8 mouse cellular contexts compared by ENCODE assay signal in the genomic region with DNA sequence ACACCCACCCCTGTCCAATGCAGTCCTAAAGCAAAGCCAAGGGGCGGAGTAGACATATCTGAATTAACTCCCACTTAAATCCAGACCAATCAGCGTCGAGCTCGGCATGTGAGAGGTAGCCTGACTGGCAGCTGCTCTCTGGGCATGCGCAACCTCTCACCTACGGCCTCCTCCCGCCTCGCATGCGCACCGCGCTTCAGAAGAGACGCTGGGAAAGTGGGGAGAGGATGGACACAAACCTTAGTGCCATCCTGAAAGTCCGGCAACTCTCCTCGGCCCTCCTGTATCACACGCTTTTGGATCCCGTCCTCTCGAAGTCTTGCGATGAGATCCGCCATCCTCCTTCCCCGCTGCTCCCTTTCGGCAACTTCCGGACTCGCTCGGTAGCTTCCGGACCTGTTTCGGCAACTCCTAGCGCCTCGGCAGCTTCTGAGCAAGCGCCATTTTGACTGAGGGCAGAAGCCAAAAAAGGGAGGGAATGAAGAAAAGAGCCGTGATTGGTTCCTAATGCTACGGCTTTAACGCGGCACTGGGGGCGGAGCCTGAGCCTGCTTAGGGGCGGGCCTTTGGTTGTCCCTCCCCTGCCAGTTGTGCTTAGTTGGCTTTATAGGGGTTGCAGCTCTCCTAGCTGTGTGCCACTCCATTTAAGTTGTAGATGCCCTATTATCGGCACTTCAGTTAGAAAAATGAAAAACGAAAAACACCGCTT. TPM values are rescaled to one million over a fixed set of nuclear protein-coding genes. Genes with fewer than 3 reads are reported as not detected.
DNase-seq lines count a peak whose midpoint lies in the region; ATAC-seq and TF ChIP-seq lines count a peak whose summit lies in the region.

No protein-coding gene starts in this region.

- peak overlapping the region; percentile 68 for H3K4me3 ChIP-seq in bone marrow, adult 2 months (replicated peaks; ENCODE audit: control insufficient read depth, low read depth, low read length)
- peak overlapping the region; percentile 53 for H3K4me3 ChIP-seq in embryonic facial prominence, embryonic 15.5 days (replicated peaks)
- peak overlapping the region; percentile 46 for H3K4me3 ChIP-seq in limb, embryonic 14.5 days (replicated peaks; ENCODE audit: low read length)
- peak overlapping the region; percentile 44 for H3K4me3 ChIP-seq in midbrain, postnatal 0 days (ENCODE audit: low read depth, low read length)

- no peaks in the 10 kb centered on the region for H3K9me3 ChIP-seq in embryonic facial prominence, embryonic 15.5 days (replicated peaks)
- H3K9me3 ChIP-seq in limb, embryonic 14.5 days (ENCODE audit: control insufficient read depth, low read length): no peaks in the 10 kb centered on the region
- H3K9me3 ChIP-seq in midbrain, postnatal 0 days (ENCODE audit: low read length): no peaks in the 10 kb centered on the region

- TF ChIP-seq CTCF in bone marrow, adult 2 months (IDR thresholded peaks at IDR 0.05; ENCODE audit: control insufficient read depth, insufficient read depth, low read length): no peak; the same call in 1 of the 2 replicates
- no peak; the same call in 1 of the 2 replicates for TF ChIP-seq CTCF in midbrain, postnatal 0 days (IDR thresholded peaks at IDR 0.05)

- peak; percentile 78 for ATAC-seq in embryonic facial prominence, embryonic 15.5 days (ENCODE audit: insufficient number of reproducible peaks, low FRiP score, low TSS enrichment, low read depth)
- peak; percentile 81 for ATAC-seq in limb, embryonic 14.5 days (ENCODE audit: low FRiP score, low read depth)
- ATAC-seq in midbrain, postnatal 0 days (ENCODE audit: low FRiP score): peak; percentile 89

- H3K4me2 ChIP-seq in embryonic facial prominence, embryonic 15.5 days (replicated peaks): peak overlapping the region; percentile 53
- H3K4me2 ChIP-seq in limb, embryonic 14.5 days (replicated peaks; ENCODE audit: low read depth, low read length, severe bottlenecking): peak overlapping the region; percentile 55
- H3K4me2 ChIP-seq in midbrain, postnatal 0 days (ENCODE audit: low read depth, low read length, poor library complexity, severe bottlenecking): peak overlapping the region; percentile 46

- TF ChIP-seq POLR2A in bone marrow, adult 2 months (IDR thresholded peaks at IDR 0.05; ENCODE audit: borderline replicate concordance, control insufficient read depth, low read depth, low read length): peak; percentile 73; the same call in 1 of the 2 replicates
- 0 out of 2 replicates have a peak, but pooled peaks have one; percentile 38 for TF ChIP-seq POLR2A in limb, embryonic 14.5 days (IDR thresholded peaks at IDR 0.05; ENCODE audit: borderline replicate concordance, extremely low read depth, insufficient read depth, insufficient read length)

- peak; percentile 99 for DNase-seq in 416B (ENCODE audit: low read depth)
- peak; percentile 99 for DNase-seq in heart, adult 8-10 months (ENCODE audit: low spot score)
- peak; percentile 100 for DNase-seq in kidney, adult 9 months
- peak; percentile 99 for DNase-seq in limb, embryonic 14.5 days (ENCODE audit: low spot score)
- DNase-seq in midbrain, postnatal 0 days (ENCODE audit: low spot score): peak; percentile 99
- peak; percentile 95 to 97 for DNase-seq in spleen, postnatal 14 days (ENCODE audit: low spot score in 2 of 2)

- no peaks in the 10 kb centered on the region for H3K27me3 ChIP-seq in embryonic facial prominence, embryonic 15.5 days
- H3K27me3 ChIP-seq in limb, embryonic 14.5 days (ENCODE audit: control insufficient read depth, insufficient read depth, low read length): no peaks in the 10 kb centered on the region
- no peaks in the 10 kb centered on the region for H3K27me3 ChIP-seq in midbrain, postnatal 0 days (ENCODE audit: insufficient read depth, low read length)

- 2% methylated on average over 38 of the region's 38 CpGs for WGBS in bone marrow, adult 2 months
- 2% methylated on average over 38 of the region's 38 CpGs for WGBS in embryonic facial prominence, embryonic 15.5 days
- 3% methylated on average over 38 of the region's 38 CpGs for WGBS in limb, embryonic 14.5 days
- 4% methylated on average over 38 of the region's 38 CpGs for WGBS in midbrain, postnatal 0 days

- peaks cover 16% of the 10 kb centered on the region for H3K36me3 ChIP-seq in embryonic facial prominence, embryonic 15.5 days
- peaks cover 26% of the 10 kb centered on the region for H3K36me3 ChIP-seq in limb, embryonic 14.5 days (ENCODE audit: control insufficient read depth, insufficient read depth, low read length)
- peaks cover 16% of the 10 kb centered on the region for H3K36me3 ChIP-seq in midbrain, postnatal 0 days (ENCODE audit: insufficient read depth, low read length)

- H3K27ac ChIP-seq in bone marrow, adult 2 months (ENCODE audit: control insufficient read depth, insufficient read depth, low read depth, low read length, poor library complexity): peak overlapping the region; percentile 89
- peak overlapping the region; percentile 90 for H3K27ac ChIP-seq in embryonic facial prominence, embryonic 15.5 days (replicated peaks)
- peak overlapping the region; percentile 80 for H3K27ac ChIP-seq in limb, embryonic 14.5 days (replicated peaks; ENCODE audit: low read depth, low read length)
- H3K27ac ChIP-seq in midbrain, postnatal 0 days (ENCODE audit: low read depth, low read length): peak overlapping the region; percentile 86

- peaks cover 10% of the 10 kb centered on the region for H3K4me1 ChIP-seq in bone marrow, adult 2 months (ENCODE audit: control insufficient read depth, insufficient read depth, low read length)
- peaks cover 29% of the 10 kb centered on the region for H3K4me1 ChIP-seq in embryonic facial prominence, embryonic 15.5 days
- peaks cover 9% of the 10 kb centered on the region for H3K4me1 ChIP-seq in limb, embryonic 14.5 days (ENCODE audit: control insufficient read depth, insufficient read depth, low read length)
- peaks cover 7% of the 10 kb centered on the region for H3K4me1 ChIP-seq in midbrain, postnatal 0 days (ENCODE audit: insufficient read depth, low read length)

- H3K9ac ChIP-seq in embryonic facial prominence, embryonic 15.5 days: peak overlapping the region; percentile 49; the same call in 1 of the 2 replicates
- peak overlapping the region; percentile 66 for H3K9ac ChIP-seq in limb, embryonic 14.5 days (ENCODE audit: low read depth, low read length, severe bottlenecking)
- H3K9ac ChIP-seq in midbrain, postnatal 0 days (replicated peaks; ENCODE audit: low read length, poor library complexity, severe bottlenecking): peak overlapping the region; percentile 64

RNA-seq across cellular contexts. Expression of gene Aip, which starts 4.4 kb away (rescaled TPM):
- polyA plus RNA-seq in bone marrow, adult 2 months (2011; ENCODE audit: insufficient read depth, insufficient read length, low replicate concordance, missing spikeins): 22.0 and 53.5 TPM in 2 replicates
- 98.5 and 100 TPM in 2 replicates for polyA plus RNA-seq in embryonic facial prominence, embryonic 15.5 days (2015; fragmentation: Nextera tagmentation; extraction: Ambion mirVana)
- 10 to 100 TPM; 65.9 to 79.6 (median 70.7) TPM for total RNA-seq in heart, adult 8-10 months (2022)
- 96.0 and 119 TPM in 2 replicates for polyA plus RNA-seq in limb, embryonic 14.5 days (2012; rRNA removed)
- 86.4 and 95.7 TPM in 2 replicates for polyA plus RNA-seq in limb, embryonic 14.5 days (2014; fragmentation: Nextera tagmentation; extraction: Ambion mirVana)
- total RNA-seq in midbrain, postnatal 0 days (2014; rRNA removed): 29.8 and 49.9 TPM in 2 replicates
- 87.7 and 97.6 TPM in 2 replicates for polyA plus RNA-seq in midbrain, postnatal 0 days (2015; fragmentation: Nextera tagmentation; extraction: Ambion mirVana)

RNA-seq across cellular contexts. Expression of gene Gpr152, which starts 18.3 kb away (rescaled TPM):
- polyA plus RNA-seq in bone marrow, adult 2 months (2011; ENCODE audit: insufficient read depth, insufficient read length, low replicate concordance, missing spikeins): not detected in 2 replicates
- not detected in 2 replicates for polyA plus RNA-seq in embryonic facial prominence, embryonic 15.5 days (2015; fragmentation: Nextera tagmentation; extraction: Ambion mirVana)
- total RNA-seq in heart, adult 8-10 months (2022): not detected
- 0.01 and 0.05 TPM in 2 replicates for polyA plus RNA-seq in limb, embryonic 14.5 days (2012; rRNA removed)
- not detected in 2 replicates for polyA plus RNA-seq in limb, embryonic 14.5 days (2014; fragmentation: Nextera tagmentation; extraction: Ambion mirVana)
- 0.16 TPM in 1 of 2 replicates, not detected in the other for total RNA-seq in midbrain, postnatal 0 days (2014; rRNA removed)
- not detected in 2 replicates for polyA plus RNA-seq in midbrain, postnatal 0 days (2015; fragmentation: Nextera tagmentation; extraction: Ambion mirVana)

RNA-seq across cellular contexts. Expression of gene Pitpnm1, which starts 21.5 kb away (rescaled TPM):
- 72.3 and 159 TPM in 2 replicates for polyA plus RNA-seq in bone marrow, adult 2 months (2011; ENCODE audit: insufficient read depth, insufficient read length, low replicate concordance, missing spikeins)
- 9.7 and 10.8 TPM in 2 replicates for polyA plus RNA-seq in embryonic facial prominence, embryonic 15.5 days (2015; fragmentation: Nextera tagmentation; extraction: Ambion mirVana)
- total RNA-seq in heart, adult 8-10 months (2022): 10 to 100 TPM; 17.0 to 22.1 (median 18.3) TPM
- polyA plus RNA-seq in limb, embryonic 14.5 days (2012; rRNA removed): 16.2 and 20.8 TPM in 2 replicates
- polyA plus RNA-seq in limb, embryonic 14.5 days (2014; fragmentation: Nextera tagmentation; extraction: Ambion mirVana): 4.5 and 6.7 TPM in 2 replicates
- 162 and 187 TPM in 2 replicates for total RNA-seq in midbrain, postnatal 0 days (2014; rRNA removed)
- polyA plus RNA-seq in midbrain, postnatal 0 days (2015; fragmentation: Nextera tagmentation; extraction: Ambion mirVana): 127 and 134 TPM in 2 replicates

RNA-seq across cellular contexts. Expression of gene Cabp4, which starts 22.6 kb away (rescaled TPM):
- 0.29 and 0.60 TPM in 2 replicates for polyA plus RNA-seq in bone marrow, adult 2 months (2011; ENCODE audit: insufficient read depth, insufficient read length, low replicate concordance, missing spikeins)
- polyA plus RNA-seq in embryonic facial prominence, embryonic 15.5 days (2015; fragmentation: Nextera tagmentation; extraction: Ambion mirVana): 0.31 and 0.37 TPM in 2 replicates
- total RNA-seq in heart, adult 8-10 months (2022): not detected
- 0.05 and 0.06 TPM in 2 replicates for polyA plus RNA-seq in limb, embryonic 14.5 days (2012; rRNA removed)
- 0.10 TPM in 2 replicates for polyA plus RNA-seq in limb, embryonic 14.5 days (2014; fragmentation: Nextera tagmentation; extraction: Ambion mirVana)
- not detected in 2 replicates for total RNA-seq in midbrain, postnatal 0 days (2014; rRNA removed)
- polyA plus RNA-seq in midbrain, postnatal 0 days (2015; fragmentation: Nextera tagmentation; extraction: Ambion mirVana): 0.20 and 0.36 TPM in 2 replicates

RNA-seq across cellular contexts. Expression of gene Cdk2ap2, which starts 24.3 kb away (rescaled TPM):
- polyA plus RNA-seq in bone marrow, adult 2 months (2011; ENCODE audit: insufficient read depth, insufficient read length, low replicate concordance, missing spikeins): 93.3 and 143 TPM in 2 replicates
- polyA plus RNA-seq in embryonic facial prominence, embryonic 15.5 days (2015; fragmentation: Nextera tagmentation; extraction: Ambion mirVana): 84.6 and 92.8 TPM in 2 replicates
- 10 to 100 TPM; 33.6 to 43.4 (median 39.5) TPM for total RNA-seq in heart, adult 8-10 months (2022)
- 45.2 and 52.1 TPM in 2 replicates for polyA plus RNA-seq in limb, embryonic 14.5 days (2012; rRNA removed)
- polyA plus RNA-seq in limb, embryonic 14.5 days (2014; fragmentation: Nextera tagmentation; extraction: Ambion mirVana): 67.0 and 67.6 TPM in 2 replicates
- total RNA-seq in midbrain, postnatal 0 days (2014; rRNA removed): 37.4 and 45.6 TPM in 2 replicates
- 60.5 and 64.2 TPM in 2 replicates for polyA plus RNA-seq in midbrain, postnatal 0 days (2015; fragmentation: Nextera tagmentation; extraction: Ambion mirVana)

Comparison
In these comparisons a context has a peak if more than half of its experiments do, and no peak if none do; other contexts are left out.
1. Peak in every context shown above with its lines: DNase-seq, ATAC-seq, H3K4me3 ChIP-seq and H3K27ac ChIP-seq.